Mouse (Mus musculus): ENCODE results near the gene Hes6.
A peak's percentile ranks its signal among the peaks of the same experiment; 100 is the strongest.

Hes6 gene

DNA sequence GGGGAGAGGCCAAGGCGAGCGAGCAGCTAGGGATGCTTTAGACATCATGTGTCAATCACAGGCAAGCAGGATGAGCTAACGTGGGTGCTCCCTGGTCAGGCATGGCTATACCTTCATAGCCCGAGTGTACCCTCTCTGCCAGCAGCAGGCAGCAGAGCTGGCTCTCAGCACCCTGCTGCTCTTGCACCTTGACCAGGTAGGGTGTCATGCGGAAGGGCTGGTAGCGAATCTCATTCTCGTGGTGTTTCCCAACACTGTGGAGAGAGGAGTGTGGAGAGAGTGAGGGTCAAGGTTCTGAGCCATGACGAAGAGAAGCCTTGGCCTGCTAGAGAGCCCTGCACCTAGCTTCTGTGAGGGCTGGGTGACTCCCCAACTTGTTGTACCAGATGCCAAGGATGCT is 25.9 kb upstream of the Hes6 start:
- DNase-seq = no peak

DNA sequence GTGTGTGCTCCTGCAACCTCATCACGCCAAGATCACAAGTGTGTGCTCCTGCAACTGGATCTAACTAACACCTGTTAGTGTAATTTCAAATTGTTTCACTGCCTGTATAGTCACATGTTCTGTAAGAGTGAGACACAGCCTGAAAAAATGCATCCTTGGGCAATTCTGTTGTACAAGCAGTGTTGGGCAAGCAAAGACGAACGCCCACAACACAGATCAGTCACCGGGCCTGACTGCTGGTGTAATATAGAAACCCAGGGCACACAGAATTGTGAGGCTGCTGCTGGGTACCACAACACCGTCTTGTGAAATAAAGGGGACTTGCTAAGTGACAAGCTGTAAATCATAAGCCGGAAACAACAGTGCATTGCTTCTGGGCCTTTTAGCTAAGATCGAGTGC is 23.7 kb upstream of the Hes6 start:
- DNase-seq = no peak

DNA sequence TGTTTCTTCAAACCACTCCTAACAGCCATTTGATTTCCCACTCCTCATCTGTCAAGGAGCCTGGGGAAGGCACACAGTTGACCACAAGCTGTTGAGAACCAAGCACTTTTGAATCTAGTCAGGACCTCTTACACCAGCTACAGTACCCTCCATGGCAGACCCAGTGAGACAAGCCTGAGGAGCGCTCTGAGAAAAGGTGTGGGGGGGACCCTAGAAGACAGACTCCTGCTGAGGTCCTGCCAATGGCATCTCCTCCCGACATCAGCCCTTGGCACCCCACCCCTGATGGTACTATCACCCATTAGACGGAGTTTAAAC is 23.2 kb upstream of the Hes6 start:
- no peak for DNase-seq

DNA sequence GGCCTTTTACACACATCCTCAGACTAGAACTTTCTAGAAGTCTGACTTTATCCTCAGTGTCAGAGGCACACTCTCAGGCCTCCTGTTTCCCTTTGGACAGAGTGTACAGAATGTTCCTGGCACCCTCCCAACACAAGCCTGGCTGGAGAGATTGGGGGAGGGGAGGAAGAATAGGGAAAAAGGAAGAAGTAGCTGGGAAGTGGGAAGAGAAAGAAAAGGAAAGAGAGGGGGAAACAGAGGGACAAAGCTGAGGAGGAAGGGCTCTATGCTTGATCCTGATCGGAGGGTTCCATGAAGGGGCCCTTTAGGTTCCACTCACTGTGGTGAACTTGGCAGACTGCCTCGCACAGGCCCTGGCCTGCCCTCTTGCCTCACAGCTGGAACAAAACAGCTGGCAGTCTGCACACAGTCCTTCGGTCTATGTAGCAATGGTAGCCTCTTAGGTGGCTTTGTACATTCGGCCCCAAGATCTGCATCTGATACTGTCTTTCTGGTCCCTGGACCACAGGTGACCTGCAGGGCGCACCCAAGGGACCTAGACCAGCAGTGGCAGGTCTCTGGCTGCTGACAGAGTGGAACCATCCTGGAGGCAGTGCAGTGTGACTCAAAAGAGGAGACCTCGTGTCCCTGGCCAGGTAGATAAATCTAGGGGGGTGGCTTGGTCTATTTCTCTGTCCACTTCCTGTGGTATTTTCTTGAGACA is 22.7 kb upstream of the Hes6 start:
- no peak for DNase-seq

DNA sequence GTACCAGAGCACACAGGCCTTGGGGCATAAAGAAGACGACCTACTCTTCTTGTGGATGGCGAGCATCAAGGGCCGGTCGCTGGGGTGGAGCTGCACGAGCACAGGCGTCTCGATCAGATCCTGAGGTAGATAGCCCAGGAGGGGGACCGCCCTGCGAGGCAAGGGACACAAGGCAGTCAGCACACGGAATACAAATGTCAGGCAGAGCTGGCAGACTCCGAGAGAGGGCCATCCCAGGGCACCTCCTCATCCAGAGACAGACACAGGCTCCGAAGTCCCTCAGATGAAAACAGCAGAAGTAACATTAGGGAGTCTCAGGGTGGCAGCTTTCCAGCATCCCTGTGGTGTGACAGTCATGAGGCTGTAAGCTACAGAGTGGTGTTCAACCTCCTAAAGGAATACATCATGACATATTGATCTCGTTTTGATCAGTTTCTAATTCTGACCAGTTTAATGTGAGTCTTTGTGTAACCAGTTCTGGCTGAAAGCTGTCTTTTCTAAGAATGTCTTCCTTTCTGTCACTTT is 21.8 kb upstream of the Hes6 start:
- no peak for DNase-seq

DNA sequence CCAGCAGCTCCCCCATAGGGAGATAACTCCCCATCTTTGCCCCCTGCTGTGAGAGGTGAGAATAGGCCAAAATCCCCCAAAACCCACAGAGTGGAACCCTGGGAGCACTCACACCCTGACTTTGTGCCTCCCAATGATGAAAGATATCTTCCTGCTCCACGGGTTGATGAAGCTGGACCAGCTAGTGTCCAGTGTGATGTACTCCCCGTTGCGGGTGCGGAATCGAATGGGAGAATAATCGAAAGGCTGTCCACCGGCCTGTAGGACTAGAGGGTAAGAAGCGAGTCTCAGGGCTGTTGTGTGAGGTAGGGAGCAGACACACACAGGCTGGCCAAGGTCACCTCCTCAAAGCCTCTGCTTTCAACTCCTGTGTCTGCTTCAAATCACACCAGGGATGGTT is 21.1 kb upstream of the Hes6 start:
- DNase-seq = no peak

DNA sequence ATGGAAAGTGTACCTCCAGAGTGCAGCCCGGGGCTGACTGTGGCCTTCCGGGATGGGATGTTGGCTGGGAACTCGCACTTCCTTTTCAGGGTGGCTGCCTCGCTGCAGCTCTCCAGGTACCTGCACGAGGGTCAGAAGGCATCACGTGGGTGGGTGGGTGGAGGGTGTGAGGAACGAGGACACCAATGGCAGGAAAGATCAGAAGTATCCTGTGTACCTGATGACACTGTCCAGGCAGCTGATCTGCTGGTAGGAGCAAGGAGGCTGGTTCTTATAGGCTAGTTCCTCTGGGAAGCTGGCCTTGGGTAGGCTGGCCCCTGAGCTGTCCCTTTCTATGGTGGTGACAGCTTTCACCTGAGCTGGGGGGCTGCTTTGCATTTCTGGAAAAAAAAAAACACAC is 16.9 kb upstream of the Hes6 start:
- DNase-seq = no peak

DNA sequence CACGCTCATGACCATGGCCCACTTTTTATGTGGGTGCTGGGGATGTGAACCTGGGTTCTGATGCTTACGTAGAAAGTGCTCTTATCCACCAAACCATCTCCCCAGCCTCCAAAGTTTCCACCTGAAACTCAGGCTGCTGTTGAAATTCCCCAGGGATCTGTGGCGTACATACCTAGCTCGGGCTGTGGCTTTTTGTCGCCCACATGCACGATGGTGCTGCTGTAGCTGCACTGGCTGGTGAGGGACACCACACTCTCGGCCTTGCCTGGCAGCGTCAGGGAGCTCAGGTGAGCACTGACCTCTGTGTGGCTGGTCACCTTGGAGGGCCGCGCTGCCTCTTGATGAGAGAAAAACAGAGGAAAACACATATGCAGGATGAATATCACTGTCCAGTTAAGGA is 15.4 kb upstream of the Hes6 start:
- no peak for DNase-seq

DNA sequence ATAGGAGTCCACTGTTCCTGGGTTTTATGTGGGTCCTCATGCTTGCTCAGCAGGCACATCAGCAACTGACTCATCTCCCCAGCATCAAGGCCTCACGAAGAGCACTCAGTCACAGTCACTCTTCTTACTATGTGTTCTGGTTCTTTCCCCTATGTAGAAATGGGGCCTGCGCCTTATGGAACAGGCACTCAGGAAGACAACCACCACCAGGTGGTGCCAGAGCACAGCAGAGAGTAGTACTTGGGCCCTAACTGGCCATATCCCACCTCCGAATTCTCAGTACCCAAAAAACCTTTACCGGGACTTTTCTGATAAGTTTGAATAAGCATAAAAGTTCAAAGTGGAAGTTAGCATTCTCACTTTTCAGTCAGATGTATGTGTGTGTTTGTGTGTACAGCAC is 14.8 kb upstream of the Hes6 start:
- DNase-seq = peak; percentile 52 to 81

DNA sequence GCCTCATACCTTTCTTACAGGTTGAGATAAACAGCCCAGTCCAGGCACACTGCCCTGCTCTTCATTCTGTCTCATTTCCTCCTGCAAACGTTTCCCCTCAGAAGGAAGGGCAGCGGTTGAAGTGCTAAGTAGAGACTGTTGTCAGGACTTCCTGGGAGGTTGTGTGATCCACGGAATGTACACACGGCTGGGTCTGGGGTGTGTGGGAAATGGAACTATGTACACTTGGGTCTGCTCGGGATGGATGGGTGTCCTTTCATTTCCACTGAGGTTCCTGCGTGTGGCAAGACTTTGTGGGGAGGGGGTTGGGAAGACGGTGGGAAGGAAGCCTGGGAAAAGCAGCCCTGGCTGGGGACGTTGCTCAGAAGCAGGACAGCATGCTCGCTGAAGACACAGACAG is 12.6 kb upstream of the Hes6 start:
- DNase-seq = no peak

DNA sequence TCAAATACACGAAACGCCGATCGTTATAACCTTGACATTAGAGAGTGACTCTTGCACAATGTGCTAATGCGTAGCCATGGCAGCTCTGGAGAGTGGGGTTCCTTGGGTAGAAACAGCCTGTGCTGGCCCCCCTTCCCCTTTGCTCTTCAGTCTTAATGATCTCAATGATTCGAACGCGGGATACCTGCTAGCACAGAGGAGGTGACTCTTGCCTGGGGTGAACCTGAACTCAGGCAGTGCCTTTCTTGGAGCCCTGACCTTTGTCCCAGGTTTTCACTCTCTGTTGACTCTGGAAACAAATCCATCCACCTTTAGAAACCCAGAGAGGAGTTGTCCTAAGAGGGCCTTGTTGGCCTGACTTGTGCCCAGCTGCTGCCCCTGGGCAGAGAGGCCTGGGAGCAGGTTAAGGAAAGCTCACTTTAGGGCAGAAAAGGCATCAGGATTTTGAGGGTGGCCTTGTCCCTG is 6.8 kb upstream of the Hes6 start:
- no peak for DNase-seq

DNA sequence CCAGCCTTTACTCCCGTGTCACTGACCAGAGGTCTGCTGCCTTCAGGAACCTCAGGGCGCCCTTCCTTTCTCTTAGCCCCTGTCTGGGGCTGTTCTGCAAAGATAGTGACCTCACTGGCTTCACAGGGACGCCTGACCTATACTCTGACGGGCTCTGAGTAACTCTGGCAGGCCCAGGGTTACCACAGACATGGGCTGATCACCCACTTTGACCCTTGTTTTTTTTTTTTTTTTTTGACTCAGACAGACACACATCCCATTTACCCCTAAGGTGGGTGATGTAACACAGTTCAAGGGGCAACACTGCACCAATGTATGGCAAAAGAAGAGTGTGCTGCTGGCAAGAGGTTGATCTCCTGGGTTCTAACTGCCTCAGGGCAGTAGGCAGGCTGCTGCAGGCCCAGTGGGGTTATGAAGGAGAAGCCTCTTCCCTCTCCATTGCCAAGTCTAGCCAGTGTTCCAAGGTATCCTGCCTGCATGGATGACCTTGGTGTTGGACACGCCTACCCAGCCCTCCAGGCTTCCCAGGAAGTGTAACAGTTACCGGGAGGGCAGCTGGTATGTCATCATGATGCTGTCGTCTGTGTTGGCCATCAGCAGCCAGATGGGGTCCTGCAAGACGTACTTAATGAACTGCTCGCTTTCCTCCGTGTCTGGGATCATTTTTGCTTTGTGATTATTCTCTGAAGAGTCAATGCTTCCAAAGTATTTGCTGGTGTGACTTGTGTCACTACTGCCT is 6.2 kb upstream of the Hes6 start:
- DNase-seq = no peak

DNA sequence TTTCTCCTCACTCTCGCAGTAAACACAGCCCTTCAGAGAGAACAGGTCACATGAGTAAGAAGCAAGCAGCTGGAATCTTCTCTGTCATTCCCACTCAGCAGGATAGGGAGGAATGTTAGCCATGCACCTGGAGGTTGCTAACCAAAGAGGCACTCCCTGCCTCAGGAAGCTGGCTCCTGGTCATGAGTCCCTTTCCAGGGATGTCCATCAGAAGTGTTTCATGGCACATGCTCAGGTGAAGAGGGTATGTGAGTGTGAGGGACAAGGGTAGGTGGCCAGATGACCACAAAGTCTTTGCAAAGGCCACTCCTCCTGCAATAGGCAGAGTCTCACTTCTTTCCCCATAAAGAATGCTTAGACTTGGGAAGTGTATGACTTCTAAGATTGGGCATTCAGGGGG is 4.2 kb upstream of the Hes6 start:
- no peak for DNase-seq

DNA sequence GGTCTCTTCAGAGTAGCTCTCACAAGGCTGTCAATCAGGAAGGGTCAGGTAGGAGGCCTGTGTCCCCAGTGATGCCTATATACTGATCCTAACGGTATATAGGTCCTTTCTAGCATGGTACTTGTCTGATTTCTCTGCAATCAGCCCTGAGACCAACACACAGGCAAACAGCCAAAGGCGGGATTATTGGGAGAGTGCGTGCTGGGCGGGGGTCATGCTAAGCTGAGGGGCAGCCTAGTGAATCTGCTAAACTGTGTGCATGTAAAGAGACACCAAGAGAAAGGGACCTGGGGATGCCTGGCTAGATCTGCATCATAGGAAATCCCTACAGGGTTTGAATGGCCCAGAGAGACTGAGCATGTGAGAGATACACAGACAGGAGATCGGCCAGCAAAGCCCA is 1.5 kb upstream of the Hes6 start:
- DNase-seq = no peak

DNA sequence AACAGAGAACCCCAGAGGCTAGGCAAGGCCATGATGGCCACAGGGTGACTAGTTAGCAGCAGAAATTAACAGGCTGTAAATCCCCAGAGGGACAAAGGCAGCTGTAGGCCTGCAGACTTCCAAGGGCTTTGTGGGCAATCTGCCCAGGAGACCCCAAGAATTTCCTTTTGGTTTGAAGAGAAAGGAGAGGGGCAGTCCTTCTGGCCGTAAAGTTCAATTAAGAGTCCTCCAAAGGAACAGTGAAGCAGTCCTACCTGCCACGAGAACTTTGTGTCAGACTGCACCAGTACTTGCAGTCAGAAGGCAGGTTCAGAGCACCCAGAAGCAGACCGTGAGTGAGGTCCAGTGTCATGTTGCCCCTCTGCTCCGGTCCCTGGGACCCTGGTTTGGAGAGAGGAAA is 1.1 kb upstream of the Hes6 start:
- DNase-seq = no peak

DNA sequence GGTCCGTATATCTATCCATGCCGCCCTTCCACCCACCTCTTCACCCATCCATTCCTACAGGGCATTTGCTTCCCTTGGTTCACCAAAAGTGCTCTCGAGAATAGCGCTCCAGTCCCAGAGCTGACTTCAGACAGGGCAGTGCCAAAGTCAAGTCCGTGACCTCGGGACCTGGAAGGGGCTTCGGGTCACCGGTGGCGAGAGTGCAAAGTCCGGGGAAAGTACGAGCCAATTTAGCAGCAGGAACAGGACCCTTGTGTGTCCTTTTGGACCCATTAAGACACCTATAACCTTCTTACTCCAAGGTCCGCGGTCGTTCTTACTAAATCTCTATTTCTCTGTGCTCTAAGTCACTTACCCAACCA is 321 bp downstream of the Hes6 start:
- no peak for DNase-seq

DNA sequence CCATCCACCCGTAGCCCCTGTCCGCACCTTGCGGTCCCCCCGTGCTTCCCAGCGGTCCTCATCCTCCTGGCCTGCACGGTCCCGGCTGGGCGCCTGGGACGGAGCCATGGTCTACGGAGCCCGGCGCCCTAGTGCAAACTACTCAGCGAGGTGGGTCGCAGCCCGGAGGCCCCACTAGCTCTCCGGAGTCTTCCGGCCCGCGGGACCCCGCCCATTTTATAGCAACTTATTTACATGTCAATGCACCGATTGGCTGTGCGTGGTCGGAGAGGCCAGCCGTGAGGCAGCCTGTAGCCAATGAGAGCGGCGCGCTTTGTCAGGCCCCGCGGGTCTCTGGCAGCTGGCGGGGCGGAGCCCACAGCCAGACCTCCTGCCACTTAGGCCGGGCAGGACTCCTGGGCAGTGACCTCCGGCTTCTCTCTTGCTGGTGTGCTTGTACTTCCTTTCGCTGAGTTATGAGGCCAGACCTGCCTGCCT is 770 bp downstream of the Hes6 start:
- peak; percentile 86 to 93 for DNase-seq

DNA sequence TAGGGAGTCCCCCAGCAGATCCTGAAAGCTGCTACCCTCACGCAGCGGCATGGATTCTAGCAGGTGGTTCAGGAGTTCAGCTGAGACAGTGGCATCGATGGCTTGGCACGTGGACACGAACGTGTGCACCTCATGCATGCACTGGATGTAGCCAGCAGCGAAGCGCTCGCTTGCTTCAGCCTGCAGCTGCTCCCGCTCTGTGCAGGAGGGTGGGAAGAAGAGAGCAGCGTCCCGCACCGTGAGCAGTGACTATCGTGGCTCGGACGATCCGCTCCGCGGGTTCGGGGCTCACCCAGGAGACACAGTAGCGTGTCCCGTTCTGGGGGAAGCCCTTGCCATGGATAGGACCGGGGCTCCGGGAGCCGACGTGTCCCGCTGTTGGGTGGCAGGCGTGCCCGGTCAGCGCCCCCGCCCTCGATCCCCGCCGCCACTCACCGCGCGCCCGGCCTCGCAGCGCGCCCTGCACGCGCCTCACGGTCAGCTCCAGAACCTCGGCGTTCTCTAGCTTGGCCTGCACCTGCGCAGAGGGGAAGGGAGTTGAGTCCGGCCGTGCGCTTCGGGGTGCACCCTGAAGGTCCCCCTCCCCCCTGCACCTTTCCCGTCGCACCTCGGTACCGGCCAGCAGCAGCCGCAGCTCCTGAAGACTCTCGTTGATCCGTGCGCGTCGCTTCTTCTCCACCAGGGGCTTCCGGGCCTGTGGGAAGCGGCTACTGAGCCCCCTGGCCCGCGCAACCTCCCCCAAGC is 1.4 kb downstream of the Hes6 start:
- DNase-seq = peak in 1 of 2 experiments; percentile 42

DNA sequence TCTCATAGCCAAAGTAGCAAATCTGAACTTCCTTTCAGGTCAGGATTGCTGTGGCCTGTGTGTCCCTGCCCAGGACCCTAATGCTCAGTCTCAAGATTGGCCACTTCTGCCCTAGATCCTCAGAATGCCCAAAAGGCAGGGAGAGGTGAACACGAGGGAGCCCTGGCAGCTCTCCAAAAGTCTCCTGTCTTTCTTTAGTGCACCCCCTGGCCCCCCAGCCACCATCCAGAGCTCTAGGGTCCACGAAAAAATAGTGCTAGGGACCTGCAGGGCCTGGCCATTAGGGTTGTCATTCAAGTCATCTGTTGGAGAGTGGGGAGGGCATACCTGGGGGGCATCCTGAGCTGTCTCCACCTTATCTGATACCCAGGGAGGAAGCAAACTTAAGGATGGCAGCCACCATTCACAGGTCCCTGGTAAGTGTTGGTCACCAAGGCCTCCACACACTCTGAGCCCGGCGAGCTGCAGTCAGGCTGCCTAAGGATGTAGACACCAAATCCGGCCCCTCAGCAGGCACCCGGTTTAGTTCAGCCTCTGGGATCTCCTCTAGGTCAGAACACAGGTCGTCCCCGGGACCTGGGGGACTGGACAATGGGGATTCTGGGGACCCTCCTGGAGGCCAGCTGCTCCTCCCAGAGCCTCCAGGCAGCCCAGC is 2.1 kb downstream of the Hes6 start:
- DNase-seq = peak in 1 of 2 experiments; percentile 6

DNA sequence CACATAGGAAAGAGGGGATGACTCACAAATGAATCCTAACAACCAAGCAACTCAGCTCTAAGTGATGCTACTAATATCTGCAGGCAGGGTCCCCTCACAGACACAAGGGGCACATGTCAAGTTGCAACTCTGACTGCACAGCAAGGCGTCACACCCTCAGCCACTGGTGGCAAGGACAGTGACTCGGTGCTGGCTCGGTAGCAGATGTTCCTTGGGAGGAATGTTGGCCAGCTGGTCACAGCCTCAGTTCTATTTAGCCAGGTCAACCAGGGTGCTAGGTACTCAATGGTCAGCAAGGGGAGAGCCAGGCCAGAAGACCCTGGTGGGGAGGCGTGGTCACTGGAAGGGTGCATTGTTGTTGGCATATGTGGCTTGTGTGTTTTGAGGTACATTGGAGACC is 6.0 kb downstream of the Hes6 start:
- DNase-seq = no peak

DNA sequence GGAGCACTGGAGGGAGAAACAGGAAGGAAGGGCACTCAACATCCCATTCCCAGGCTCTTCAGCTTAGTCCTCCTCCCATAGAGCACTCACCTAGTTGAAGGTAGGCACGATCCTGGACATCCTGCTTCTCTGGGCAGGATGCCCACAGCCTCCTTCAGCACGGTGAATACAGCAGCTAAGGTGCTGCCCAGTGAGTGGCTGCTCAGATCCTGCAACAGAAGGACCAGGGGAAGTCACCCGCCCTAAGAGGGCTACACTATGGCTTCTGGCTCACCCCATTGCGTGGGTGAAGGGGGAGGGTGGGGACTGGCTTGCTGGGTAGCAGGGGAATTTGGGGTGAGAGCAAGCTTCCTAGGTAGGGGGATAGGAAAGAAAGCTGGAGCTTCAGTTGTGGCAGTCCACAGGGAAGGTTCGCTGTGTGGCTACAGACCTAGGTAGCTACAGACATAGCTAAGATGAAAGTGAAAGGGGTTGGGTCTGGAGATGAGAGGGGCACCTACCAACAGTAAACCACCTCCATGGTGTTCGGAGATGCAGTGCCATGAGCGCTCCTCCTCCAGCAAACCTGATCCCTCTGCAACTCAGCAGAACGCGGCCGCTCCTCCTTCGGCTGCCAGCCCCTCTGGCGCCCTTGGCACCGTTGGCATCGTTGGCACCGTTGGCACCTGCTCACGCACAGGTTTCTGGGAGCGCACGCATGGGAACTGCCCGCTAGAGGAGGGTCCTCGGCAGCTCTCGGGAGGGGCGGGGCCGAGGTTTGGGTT is 8.2 kb downstream of the Hes6 start:
- DNase-seq = peak in 1 of 2 experiments; percentile 8

DNA sequence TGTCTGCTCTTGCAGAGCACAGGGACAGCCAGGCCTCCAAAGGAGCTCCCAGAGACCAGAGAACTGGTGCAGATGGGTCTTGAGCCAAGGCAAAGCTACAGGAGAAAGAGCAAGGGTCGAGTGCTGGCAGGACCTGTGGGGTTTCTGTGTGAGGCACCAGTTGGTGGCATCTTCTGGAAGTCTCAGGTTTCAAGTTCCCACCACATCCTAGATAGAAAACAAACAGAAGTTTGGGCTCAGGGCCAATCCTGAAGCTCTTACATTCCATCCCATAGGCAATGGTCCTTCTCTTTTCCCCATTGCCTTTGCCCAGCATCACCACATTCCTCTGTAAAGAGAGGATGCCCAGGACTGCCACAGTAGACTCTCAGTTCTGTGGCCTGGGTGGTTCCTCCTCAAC is 8.9 kb downstream of the Hes6 start:
- DNase-seq = no peak
